Mouse (Mus musculus) kidney, adult 2 months (tissue): ENCODE measurements around the gene Chrna9. TPM values are rescaled to one million over a fixed set of nuclear protein-coding genes. Genes with fewer than 3 reads are reported as not detected.
A peak's percentile ranks its signal among the peaks of the same experiment; 100 is the strongest.

Source experiments
- DNase-seq: peaks from one replicate; pipeline ENCODE4 v3.0.0; 2021
- H3K27ac ChIP-seq: fragments of 200-500 bp; 2 replicates; pipeline ENCODE4 v1.5.1; 2012; ENCODE audit warnings: low read depth, low read length, control low read depth, inconsistent platforms; ENCODE audit not compliant: insufficient read depth
- H3K27me3 ChIP-seq: fragments of 200-500 bp; replicated peaks from 2 replicates; pipeline ENCODE4 v1.6.1; 2012; ENCODE audit warnings: mild to moderate bottlenecking, moderate library complexity, low read length, inconsistent platforms; ENCODE audit not compliant: control insufficient read depth, insufficient read depth
- H3K36me3 ChIP-seq: fragments of 200-500 bp; 2 replicates; pipeline ENCODE4 v1.6.1; 2012; ENCODE audit warnings: mild to moderate bottlenecking, moderate library complexity, low read length, inconsistent platforms; ENCODE audit not compliant: control insufficient read depth, insufficient read depth
- H3K4me1 ChIP-seq: fragments of 200-500 bp; 2 replicates; pipeline ENCODE4 v1.6.1; 2011; ENCODE audit warnings: low read length; ENCODE audit not compliant: control insufficient read depth, insufficient read depth
- H3K4me3 ChIP-seq: fragments of 200-500 bp; 2 replicates; pipeline ENCODE4 v1.5.1; 2011; ENCODE audit warnings: mild to moderate bottlenecking, low read depth, low read length, control low read depth; ENCODE audit not compliant: insufficient read depth
- CTCF ChIP-seq: fragments of 200-500 bp; conservative IDR thresholded peaks from 2 replicates; pipeline ENCODE4 v1.5.1; 2011; ENCODE audit warnings: low read depth, mild to moderate bottlenecking, control low read depth, low read length, moderate library complexity, mixed read lengths; ENCODE audit not compliant: insufficient read depth, insufficient read length
- POLR2A ChIP-seq: fragments of 200-500 bp; IDR thresholded peaks from one replicate; pipeline ENCODE4 v1.6.1; 2011; ENCODE audit warnings: low read depth, low read length, control low read depth
- WGBS: fragments of 180-500 bp; shearing (Covaris S2); methylation state at CpG from one replicate; pipeline ENCODE4 v1.1.7; 2018; 5-methylcytosine and 5-hydroxymethylcytosine counted together
- polyA plus RNA-seq: library from polyadenylated mRNA; depleted of rRNA; stranded (reverse); fragments of >200 nt; gene quantifications from 2 replicates; pipeline ENCODE4 v1.2.3, GENCODE M21; 2012

Chrna9 gene
- polyA plus RNA-seq, 1 experiment: not detected

DNA sequence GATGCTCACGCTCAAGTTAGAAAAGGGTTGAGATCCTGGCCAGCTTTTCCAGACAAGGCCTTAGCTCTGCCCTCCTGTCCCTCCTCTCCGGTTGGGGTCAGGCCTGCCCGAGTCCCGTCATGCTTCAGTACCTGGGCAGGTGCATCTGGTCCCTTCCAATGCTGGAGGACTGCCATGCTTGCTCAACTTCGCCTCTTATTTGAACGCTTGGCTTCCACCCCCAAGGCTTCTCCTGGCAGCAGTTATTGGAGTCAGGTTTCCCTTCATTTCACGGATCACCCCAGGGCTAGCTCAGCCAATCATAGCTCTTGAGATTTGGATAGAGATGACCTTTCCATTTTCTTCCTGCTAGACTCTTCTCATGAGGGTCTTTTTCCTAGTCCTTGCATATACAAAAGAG lies 65.4 kb downstream of the Chrna9 start:
- 19% methylated on average over 7 of the region's 7 CpGs for WGBS
- Histone ChIP-seq H3K36me3 (no peaks in the 10 kb centered on the region), H3K4me1 (peaks cover 17% of the 10 kb centered on the region), H3K27ac (peak overlapping the region; percentile 70), H3K4me3 (no peak overlapping the region), H3K27me3 (no peaks in the 10 kb centered on the region)
- TF ChIP-seq POLR2A (no peak), CTCF (no peak)
- peak; percentile 95 for DNase-seq

DNA sequence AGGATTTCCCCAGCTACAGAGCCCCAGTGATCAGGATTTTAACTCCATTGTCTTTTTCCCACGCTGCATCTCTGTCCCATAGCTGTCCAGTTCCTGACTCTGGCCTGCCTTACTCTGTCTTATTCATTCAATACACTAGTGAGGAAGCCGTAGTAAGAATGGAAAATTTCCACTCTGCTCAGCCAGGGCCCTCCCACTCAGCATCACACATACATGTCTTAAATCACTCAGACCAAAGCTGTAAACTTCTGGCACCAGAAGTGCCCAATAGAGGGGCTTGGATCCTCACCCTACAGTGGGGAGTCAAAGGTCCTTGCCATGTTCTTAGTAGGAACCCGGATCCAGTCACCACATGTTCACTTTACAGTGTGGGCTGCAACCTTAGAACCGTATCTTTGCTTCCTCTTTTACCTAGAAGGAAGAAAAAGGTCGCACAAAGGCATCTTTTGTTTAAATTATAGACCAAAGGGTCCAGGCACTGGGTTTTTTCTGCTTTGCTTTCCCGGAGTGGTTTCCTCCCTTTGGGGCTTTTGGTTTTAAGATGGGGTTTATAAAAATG lies 65.9 kb downstream of the Chrna9 start:
- 24% methylated on average over 6 of the region's 6 CpGs for WGBS
- no peak for TF ChIP-seq POLR2A
- no peak for TF ChIP-seq CTCF
- peak overlapping the region; percentile 70 for H3K27ac ChIP-seq
- H3K36me3 ChIP-seq: no peaks in the 10 kb centered on the region
- H3K4me1 ChIP-seq: peaks cover 21% of the 10 kb centered on the region
- DNase-seq: no peak
- H3K27me3 ChIP-seq: no peaks in the 10 kb centered on the region
- H3K4me3 ChIP-seq: no peak overlapping the region

DNA sequence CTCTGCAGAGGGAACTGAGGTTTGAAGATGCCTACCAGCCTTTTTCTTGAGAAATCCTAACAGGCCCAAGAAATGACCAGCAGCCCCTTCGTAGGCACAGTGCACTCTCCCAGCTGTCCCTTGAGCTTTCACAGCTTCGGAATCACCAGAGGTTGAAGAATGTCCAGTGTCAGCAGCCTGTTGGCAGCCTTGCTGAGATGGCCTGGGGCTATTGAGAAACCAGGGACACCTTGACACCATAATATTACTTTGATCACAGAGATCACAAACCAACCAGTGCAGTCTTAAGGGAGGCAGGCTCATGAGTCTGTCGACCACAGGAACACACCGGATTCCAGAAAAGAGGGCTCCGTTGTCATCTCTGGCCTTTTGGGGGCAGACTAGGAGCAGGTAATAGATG lies 66.5 kb downstream of the Chrna9 start:
- peaks cover 21% of the 10 kb centered on the region for H3K4me1 ChIP-seq
- H3K27me3 ChIP-seq: no peaks in the 10 kb centered on the region
- TF ChIP-seq POLR2A (no peak), CTCF (no peak; the same call in 1 of the 2 replicates)
- no peak overlapping the region for H3K27ac ChIP-seq
- no peak for DNase-seq
- no peaks in the 10 kb centered on the region for H3K36me3 ChIP-seq
- H3K4me3 ChIP-seq: no peak overlapping the region
- 41% methylated on average over 5 of the region's 5 CpGs for WGBS

DNA sequence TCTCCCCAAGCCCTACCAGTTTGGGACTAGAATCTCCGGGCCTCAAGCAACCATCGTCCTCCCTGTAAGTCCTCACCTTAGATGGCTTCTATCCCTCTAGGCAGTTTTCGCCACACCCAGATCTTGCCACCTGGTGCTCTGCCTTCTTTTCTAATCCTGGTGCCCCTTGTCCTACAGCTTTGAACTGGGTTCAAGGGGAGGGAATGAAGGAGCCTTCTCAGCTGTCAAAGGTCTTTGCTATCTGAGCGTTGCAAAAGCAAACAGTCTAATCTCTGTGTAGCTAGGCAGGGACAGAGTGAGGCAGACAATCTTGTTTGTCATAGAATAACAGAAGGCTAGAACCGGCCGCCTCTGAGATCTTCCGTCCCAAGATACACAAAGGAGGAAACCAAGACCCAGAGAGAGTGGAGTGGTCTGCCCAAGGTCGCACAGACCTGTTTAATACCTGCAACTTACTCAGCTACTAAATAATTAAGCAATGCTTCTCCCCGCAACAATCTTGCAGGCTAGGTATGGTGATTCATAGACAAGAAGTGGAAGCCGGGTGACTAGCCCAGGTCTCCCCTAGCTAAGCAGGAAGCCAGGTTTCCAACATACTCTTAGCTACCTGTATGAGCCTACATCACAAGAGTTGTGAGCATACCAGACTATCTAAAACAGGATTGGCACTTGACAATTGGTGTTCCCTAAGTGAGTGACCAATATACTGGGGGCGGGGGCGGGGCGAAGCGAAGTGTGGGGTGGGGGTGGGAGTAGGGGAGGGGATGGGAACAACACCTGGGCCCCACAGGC lies 69.6 kb downstream of the Chrna9 start, which contains the start of gene 9130230L23Rik:
Gene 9130230L23Rik (minus strand): TSS at position 152 of the 792 bp plus-strand sequence.
- whole genome bisulfite sequencing: 66% methylated on average over 14 of the region's 14 CpGs
- H3K36me3 ChIP-seq: no peaks in the 10 kb centered on the region
- TF ChIP-seq CTCF: no peak
- no peak for TF ChIP-seq POLR2A
- peak within 1 kb of the TSS; percentile 81; the same call in 1 of the 2 replicates for H3K27ac ChIP-seq
- no peaks in the 10 kb centered on the region for H3K27me3 ChIP-seq
- no peak for DNase-seq
- H3K4me3 ChIP-seq: no peak within 1 kb of the TSS
- peaks cover 27% of the 10 kb centered on the region for H3K4me1 ChIP-seq

DNA sequence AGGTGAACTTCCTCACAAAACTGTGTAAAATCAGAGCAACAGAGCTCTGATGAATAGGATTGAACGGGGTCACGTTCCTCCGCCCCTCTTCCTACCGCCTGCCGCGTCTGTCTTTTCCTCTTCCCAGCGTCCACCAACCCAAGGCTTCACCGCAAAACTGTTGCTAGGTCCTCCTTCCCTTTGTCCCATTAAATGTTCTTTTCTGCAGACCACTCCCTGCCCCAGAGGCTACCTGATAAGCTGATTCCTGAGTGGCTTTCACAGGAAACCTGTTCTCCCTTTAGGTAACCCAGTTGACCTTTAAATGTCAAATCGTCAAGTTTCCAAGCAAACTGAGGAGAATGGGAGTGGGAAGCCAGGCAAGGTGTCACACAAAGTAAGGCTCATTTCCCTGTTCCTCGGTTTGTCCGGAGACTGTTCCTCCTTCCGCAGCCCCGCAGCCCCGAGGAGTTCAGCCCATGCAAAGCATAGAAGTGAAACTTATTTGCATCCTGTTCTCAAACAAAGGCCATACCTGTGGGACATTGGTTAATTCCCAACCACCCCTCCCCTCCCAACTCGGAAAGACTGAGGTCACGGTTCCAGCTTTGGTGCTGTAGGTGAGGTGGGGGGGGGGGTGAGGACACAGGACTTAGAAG lies 70.4 kb downstream of the Chrna9 start:
- TF ChIP-seq CTCF (no peak), POLR2A (no peak)
- Histone ChIP-seq H3K4me1 (peaks cover 24% of the 10 kb centered on the region), H3K27ac (peak overlapping the region; percentile 81), H3K4me3 (no peak overlapping the region), H3K36me3 (no peaks in the 10 kb centered on the region), H3K27me3 (no peaks in the 10 kb centered on the region)
- 48% methylated on average over 16 of the region's 16 CpGs for WGBS
- DNase-seq: peak; percentile 62

DNA sequence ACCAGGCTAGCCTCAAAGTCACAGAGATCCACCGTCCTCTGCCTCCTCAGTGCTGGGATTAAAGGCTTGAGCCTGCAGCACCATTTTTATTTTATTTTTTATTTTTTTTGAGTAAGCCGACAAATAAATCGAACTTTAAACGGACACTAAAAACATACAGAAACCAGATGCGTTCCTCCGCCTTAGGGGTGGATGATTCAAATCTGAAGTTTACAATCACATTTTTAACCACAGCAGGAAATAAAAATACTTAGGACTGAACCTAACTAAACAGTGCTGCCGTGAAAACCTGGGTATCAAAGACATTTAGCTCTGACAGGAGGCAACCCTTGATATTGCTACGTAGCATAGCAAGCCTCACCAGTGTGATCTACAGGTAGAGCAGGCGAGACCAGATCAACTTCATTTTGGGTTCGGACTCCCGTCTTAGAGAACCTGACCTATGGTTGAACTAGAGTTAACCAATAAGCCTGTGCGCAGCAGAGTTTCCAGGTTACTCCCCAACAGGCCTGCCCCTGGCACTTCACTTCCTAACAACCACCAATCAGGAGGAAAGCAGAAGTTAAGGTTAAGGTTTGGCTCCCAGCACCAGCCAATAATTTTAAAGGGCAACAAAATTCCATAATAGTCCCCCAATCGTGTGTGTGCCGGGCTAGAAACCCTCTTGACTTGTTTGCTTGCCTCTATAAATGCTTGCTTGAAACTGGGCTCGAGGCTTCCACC lies 73.7 kb downstream of the Chrna9 start:
- H3K27ac ChIP-seq: no peak overlapping the region
- peaks cover 17% of the 10 kb centered on the region for H3K4me1 ChIP-seq
- no peak overlapping the region for H3K4me3 ChIP-seq
- no peaks in the 10 kb centered on the region for H3K27me3 ChIP-seq
- no peaks in the 10 kb centered on the region; the same call in 1 of the 2 replicates for H3K36me3 ChIP-seq
- no peak for TF ChIP-seq POLR2A
- no peak for TF ChIP-seq CTCF
- no peak for DNase-seq
- WGBS: 66% methylated on average over 15 of the region's 15 CpGs

DNA sequence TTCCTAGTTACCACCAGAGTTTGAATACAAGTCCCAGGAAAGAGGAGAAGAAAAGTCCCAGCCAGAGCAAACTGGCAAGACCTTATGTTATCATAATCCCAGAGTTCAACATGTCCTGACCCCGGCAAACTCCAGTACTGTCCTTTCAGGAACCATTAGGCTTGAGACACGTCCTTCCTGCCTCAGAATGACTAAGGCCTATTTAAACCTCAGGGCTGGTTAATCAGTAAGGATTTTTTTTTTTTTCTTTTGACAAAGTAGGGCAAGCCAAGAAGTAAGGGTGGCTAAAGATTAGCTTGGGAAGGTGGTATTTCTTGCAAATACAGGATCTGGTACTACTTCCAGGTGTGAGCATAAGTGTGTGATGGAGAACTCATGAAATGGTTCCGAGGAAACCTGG lies 79.3 kb downstream of the Chrna9 start:
- 21% methylated on average over 3 of the region's 3 CpGs for WGBS
- Histone ChIP-seq H3K4me3 (no peak overlapping the region), H3K27me3 (no peaks in the 10 kb centered on the region), H3K36me3 (peaks cover 14% of the 10 kb centered on the region), H3K27ac (peak overlapping the region; percentile 96), H3K4me1 (peaks cover 29% of the 10 kb centered on the region; the same call in 1 of the 2 replicates)
- DNase-seq: peak; percentile 85
- TF ChIP-seq POLR2A (no peak), CTCF (no peak)
